Mouse (Mus musculus) lung, embryonic 14.5 days (tissue): Measurements from ENCODE around the gene Zeb2. TPM values are rescaled to one million over a fixed set of nuclear protein-coding genes. Genes with fewer than 3 reads are reported as not detected.

Experiments used
- ATAC-seq: fragments of 200-750 bp; cut with Nextera tagmentation; 2 replicates; pipeline ENCODE4 v1.8.0; 2017; ENCODE audit warnings: mild to moderate bottlenecking, moderate TSS enrichment, moderate library complexity; ENCODE audit not compliant: insufficient read depth
- DNase-seq: peaks from one replicate; pipeline ENCODE4 v3.0.0-alpha.2; 2015
- H3K27ac ChIP-seq: fragments of 300-500 bp; sonication (generic); 2 replicates; pipeline ENCODE4 v1.5.1; 2014; ENCODE audit warnings: low read depth, mild to moderate bottlenecking, moderate library complexity
- H3K27me3 ChIP-seq: fragments of 300-500 bp; sonication (generic); 2 replicates; pipeline ENCODE4 v1.6.1; 2014; ENCODE audit warnings: low read length, control low read depth; ENCODE audit not compliant: insufficient read depth
- H3K36me3 ChIP-seq: fragments of 300-500 bp; sonication (generic); 2 replicates; pipeline ENCODE4 v1.6.1; 2014; ENCODE audit warnings: control low read depth; ENCODE audit not compliant: insufficient read depth
- H3K4me1 ChIP-seq: fragments of 300-500 bp; sonication (generic); 2 replicates; pipeline ENCODE4 v1.6.1; 2014; ENCODE audit warnings: antibody characterized with exemption, control low read depth; ENCODE audit not compliant: insufficient read depth
- H3K4me2 ChIP-seq: fragments of 300-500 bp; sonication (generic); 2 replicates; pipeline ENCODE4 v1.6.1; 2014; ENCODE audit warnings: mild to moderate bottlenecking
- H3K4me3 ChIP-seq: fragments of 300-500 bp; sonication (generic); 2 replicates; pipeline ENCODE4 v1.5.1; 2014; ENCODE audit warnings: low read depth, low read length
- H3K9ac ChIP-seq: fragments of 300-500 bp; sonication (generic); 2 replicates; pipeline ENCODE4 v1.6.1; 2014
- H3K9me3 ChIP-seq: fragments of 300-500 bp; sonication (generic); 2 replicates; pipeline ENCODE4 v1.6.1; 2016; ENCODE audit warnings: low read depth, low read length, control low read depth
- CTCF ChIP-seq: IDR thresholded peaks from 2 replicates; pipeline ENCODE4 v1.5.1; 2016; ENCODE audit warnings: antibody characterized with exemption, low read depth
- WGBS: fragments of 180-500 bp; shearing (Covaris S2); extraction: QIAGEN DNeasy Blood & Tissue Kit; methylation state at CpG from one replicate; pipeline ENCODE4 v1.1.7; 2014; 5-methylcytosine and 5-hydroxymethylcytosine counted together
- polyA plus RNA-seq: library from polyadenylated mRNA; unstranded; fragments of >200 nt; fragmentation: Nextera tagmentation; extraction: Ambion mirVana; gene quantifications from 2 replicates; pipeline ENCODE4 v1.2.1, GENCODE M21; 2014

Zeb2 gene
- polyA plus RNA-seq, 1 experiment from 2014 or later, result 90.4 TPM

DNA sequence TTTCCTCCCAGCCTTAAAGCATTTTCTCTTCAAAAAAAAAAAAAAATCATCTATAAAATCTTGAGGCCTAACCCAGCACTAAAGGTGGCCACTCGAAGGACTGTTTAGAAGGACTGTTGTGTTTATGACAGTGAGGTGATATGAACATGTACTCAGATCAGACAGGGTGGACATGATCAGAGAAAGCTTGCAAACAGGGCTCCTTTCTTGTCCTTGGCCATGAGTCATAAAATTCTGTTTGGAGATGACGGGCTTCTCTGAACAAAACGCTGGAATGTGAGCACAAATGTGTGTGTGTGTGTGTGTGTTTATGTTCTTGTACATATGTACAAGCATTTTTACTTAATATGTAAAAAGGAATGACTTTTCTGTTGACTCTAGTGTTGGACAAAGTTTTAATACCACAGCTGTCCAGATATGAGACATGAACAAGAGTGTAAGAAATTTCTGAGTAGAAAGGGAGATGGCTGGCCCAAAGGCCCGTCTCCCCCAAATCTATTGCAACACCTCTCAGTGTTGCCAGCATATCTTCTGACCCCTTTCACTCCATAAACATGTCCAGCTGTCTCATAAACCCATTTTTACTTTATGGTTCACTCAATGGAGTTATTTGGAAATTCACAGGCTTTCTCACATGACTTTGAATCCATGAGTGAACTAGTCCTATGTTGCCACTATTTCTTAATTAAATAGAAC, 13.4 kb upstream of the Zeb2 start:
- WGBS, result 48% methylated on average over 4 of the region's 4 CpGs
- H3K9ac ChIP-seq, result no peak overlapping the region
- H3K36me3 ChIP-seq, result no peaks in the 10 kb centered on the region
- no peaks in the 10 kb centered on the region for H3K27me3 ChIP-seq
- ATAC-seq, result peak; percentile 66
- H3K9me3 ChIP-seq, result no peaks in the 10 kb centered on the region
- peak; percentile 61 for DNase-seq
- no peak for TF ChIP-seq CTCF
- H3K27ac ChIP-seq, result no peak overlapping the region
- no peak overlapping the region for H3K4me3 ChIP-seq
- no peak overlapping the region for H3K4me2 ChIP-seq
- peaks cover 3% of the 10 kb centered on the region; the same call in 1 of the 2 replicates for H3K4me1 ChIP-seq

DNA sequence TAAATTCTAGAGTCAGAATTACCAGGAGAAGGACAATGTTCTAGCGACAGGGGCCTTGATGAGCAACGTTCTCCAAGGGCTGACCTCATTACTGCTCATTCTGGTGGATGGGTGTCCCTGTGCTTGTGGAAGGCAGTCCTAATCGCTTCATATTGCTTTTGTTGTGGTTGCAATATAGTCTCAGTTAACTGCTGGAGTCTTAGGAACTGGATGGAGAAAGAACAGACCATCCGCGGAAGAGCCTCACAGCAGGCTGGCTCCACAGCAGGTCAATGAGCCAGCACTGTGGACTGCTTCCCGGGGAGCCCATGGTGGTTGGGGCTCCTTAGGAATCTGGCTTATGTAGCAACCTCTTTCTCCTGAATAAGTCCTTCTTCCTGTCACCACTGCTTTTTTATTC, 12.4 kb upstream of the Zeb2 start:
- Histone ChIP-seq H3K4me2 (no peak overlapping the region), H3K4me3 (no peak overlapping the region), H3K9ac (no peak overlapping the region), H3K9me3 (no peaks in the 10 kb centered on the region), H3K27ac (no peak overlapping the region), H3K4me1 (peaks cover 3% of the 10 kb centered on the region; the same call in 1 of the 2 replicates), H3K36me3 (no peaks in the 10 kb centered on the region), H3K27me3 (no peaks in the 10 kb centered on the region)
- TF ChIP-seq CTCF, result no peak
- no peak for ATAC-seq
- 55% methylated on average over 6 of the region's 6 CpGs for WGBS
- DNase-seq, result no peak

DNA sequence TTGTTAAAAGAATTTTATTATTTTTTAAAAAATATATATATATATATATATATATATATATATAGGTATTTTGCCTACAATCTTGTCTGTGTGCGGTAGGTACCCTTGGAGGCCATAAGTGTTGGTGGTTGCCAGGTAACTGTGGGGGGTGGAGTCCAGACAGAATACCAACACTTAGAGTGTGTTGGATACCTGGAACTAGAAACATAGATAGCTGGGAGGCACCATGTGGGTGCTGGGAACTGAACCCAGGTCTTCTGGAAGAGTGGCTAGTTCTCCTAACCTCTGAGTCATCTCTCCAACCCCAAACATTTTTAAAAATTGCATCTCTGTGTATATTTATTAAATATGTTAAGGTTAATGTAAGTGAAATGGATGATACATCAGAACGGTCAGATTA, 11.5 kb upstream of the Zeb2 start:
- Histone ChIP-seq H3K4me2 (no peak overlapping the region), H3K9me3 (no peaks in the 10 kb centered on the region), H3K36me3 (no peaks in the 10 kb centered on the region), H3K27ac (no peak overlapping the region), H3K27me3 (no peaks in the 10 kb centered on the region), H3K4me3 (no peak overlapping the region), H3K9ac (no peak overlapping the region), H3K4me1 (peaks cover 3% of the 10 kb centered on the region; the same call in 1 of the 2 replicates)
- 93% methylated on average over 2 of the region's 2 CpGs for WGBS
- ATAC-seq, result no peak
- TF ChIP-seq CTCF, result no peak
- no peak for DNase-seq

GRCm38 (mm10) chr2:45126401-45126800, 9.2 kb upstream of the Zeb2 start:
- DNase-seq (no peak), ATAC-seq (no peak)
- H3K4me3 ChIP-seq, result no peak overlapping the region
- no peaks in the 10 kb centered on the region for H3K27me3 ChIP-seq
- no peaks in the 10 kb centered on the region for H3K9me3 ChIP-seq
- no peak for TF ChIP-seq CTCF
- peaks cover 3% of the 10 kb centered on the region; the same call in 1 of the 2 replicates for H3K4me1 ChIP-seq
- H3K9ac ChIP-seq, result no peak overlapping the region
- H3K36me3 ChIP-seq, result no peaks in the 10 kb centered on the region
- H3K4me2 ChIP-seq, result no peak overlapping the region
- 82% methylated on average over 5 of the region's 5 CpGs for WGBS
- H3K27ac ChIP-seq, result no peak overlapping the region

DNA sequence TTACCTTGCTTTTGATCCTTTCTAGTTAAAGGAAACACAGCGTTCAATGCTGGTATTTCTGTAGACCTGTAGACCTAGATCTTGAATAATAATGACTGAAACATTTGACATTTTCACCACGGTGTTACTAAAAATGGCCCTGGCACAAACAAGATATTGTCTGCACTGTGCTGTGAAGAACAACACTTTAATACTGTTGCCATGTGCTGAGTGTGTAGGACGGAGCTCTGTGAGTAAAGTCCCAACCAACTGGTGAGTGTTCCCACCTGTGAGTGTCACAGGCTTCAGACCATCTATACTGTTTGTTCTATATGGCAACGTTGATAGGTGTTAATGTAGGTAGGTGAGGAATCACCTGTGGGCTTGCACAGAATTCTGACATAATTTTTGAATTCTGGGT, 8.0 kb upstream of the Zeb2 start:
- Histone ChIP-seq H3K27me3 (no peaks in the 10 kb centered on the region), H3K36me3 (no peaks in the 10 kb centered on the region), H3K9me3 (no peaks in the 10 kb centered on the region), H3K4me2 (no peak overlapping the region), H3K9ac (no peak overlapping the region), H3K4me3 (no peak overlapping the region), H3K4me1 (no peaks in the 10 kb centered on the region), H3K27ac (no peak overlapping the region)
- ATAC-seq (no peak), DNase-seq (no peak)
- TF ChIP-seq CTCF, result no peak
- WGBS, result 46% methylated on average over 4 of the region's 4 CpGs

- Histone ChIP-seq H3K4me1 (no peaks in the 10 kb centered on the region), H3K9ac (no peak overlapping the region), H3K36me3 (no peaks in the 10 kb centered on the region), H3K27ac (no peak overlapping the region), H3K4me2 (no peak overlapping the region), H3K4me3 (no peak overlapping the region), H3K27me3 (no peaks in the 10 kb centered on the region), H3K9me3 (no peaks in the 10 kb centered on the region)
- WGBS, result 71% methylated on average over 5 of the region's 5 CpGs
- no peak for TF ChIP-seq CTCF
- ATAC-seq (no peak), DNase-seq (peak; percentile 19)
Observed at GRCm38 (mm10) chr2:45123490-45123889, 6.3 kb upstream of the Zeb2 start.

DNA sequence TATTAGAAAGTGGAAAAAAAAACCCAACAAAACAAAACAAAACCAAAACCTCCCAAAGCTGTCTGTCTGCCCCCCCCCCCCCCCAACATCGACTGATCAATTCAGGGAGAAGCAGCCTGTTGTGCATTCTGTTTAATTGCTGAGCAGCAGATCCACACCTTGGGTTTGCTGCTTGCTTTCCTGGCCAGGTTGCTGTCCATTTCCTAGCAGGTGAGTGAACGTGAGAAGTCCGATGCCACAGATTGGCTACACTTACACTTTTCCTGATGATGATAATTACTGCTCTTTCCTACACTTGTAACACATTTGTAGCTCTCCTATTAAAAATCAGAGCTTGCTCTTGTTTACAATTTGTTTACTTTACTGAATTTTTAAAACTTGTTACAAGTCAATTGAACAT, 926 bp upstream of the Zeb2 start:
- TF ChIP-seq CTCF, result no peak
- H3K4me1 ChIP-seq, result peaks cover 9% of the 10 kb centered on the region; the same call in 1 of the 2 replicates
- no peaks in the 10 kb centered on the region for H3K9me3 ChIP-seq
- 46% methylated on average over 3 of the region's 3 CpGs for WGBS
- peak; percentile 27 for DNase-seq
- H3K9ac ChIP-seq, result peak overlapping the region; percentile 30; the same call in 1 of the 2 replicates
- peak overlapping the region; percentile 16; the same call in 1 of the 2 replicates for H3K4me3 ChIP-seq
- no peaks in the 10 kb centered on the region for H3K36me3 ChIP-seq
- ATAC-seq, result no peak
- H3K4me2 ChIP-seq, result peak overlapping the region; percentile 57
- H3K27ac ChIP-seq, result 0 out of 2 replicates have a peak overlapping the region, but pooled peaks have one; percentile 63
- no peaks in the 10 kb centered on the region for H3K27me3 ChIP-seq
